Mouse (Mus musculus) thymus, adult 2 months (tissue): ENCODE results near the gene Exph5.

ENCODE experiments used
- CTCF ChIP-seq: fragments of 200-500 bp; IDR thresholded peaks from 2 replicates; pipeline ENCODE4 v1.5.1; 2012; ENCODE audit warnings: mild to moderate bottlenecking, control low read depth, low read length, moderate library complexity, borderline replicate concordance; ENCODE audit not compliant: control insufficient read depth, poor library complexity, insufficient read depth; ENCODE audit errors: extremely low read depth
- POLR2A ChIP-seq: fragments of 200-500 bp; IDR thresholded peaks from 2 replicates; pipeline ENCODE4 v1.6.1; 2012; ENCODE audit warnings: mild to moderate bottlenecking, low read length, control low read depth, moderate library complexity; ENCODE audit not compliant: control insufficient read depth, poor library complexity, insufficient read depth; ENCODE audit errors: extremely low read depth

DNA sequence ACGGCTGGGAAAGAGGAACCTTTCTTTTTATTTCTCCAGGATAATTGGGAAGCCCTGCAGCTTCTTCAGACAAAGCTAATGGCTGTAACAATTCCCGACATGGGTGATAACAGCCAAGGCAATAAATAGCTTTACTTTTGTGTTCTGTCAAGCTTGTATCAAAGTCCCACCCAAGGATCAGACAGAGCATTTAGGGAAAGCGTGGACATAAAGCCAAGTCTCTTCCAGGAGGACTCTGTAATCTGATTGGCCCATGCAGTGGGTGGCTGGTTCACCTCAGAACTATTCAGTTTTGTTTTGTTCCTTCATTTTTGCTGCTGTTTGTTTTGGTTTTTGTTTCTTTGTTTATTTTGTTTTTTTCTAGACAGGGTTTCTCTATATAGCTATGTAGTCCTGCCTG lies 44.3 kb downstream of the Exph5 start:
- TF ChIP-seq POLR2A (no peak), CTCF (no peak)
